Mouse (Mus musculus) C2C12 (cell line): ENCODE measurements at regions not wholly inside any gene's neighbourhood (a gene's known extent, or its start where the extent isn't known, plus 50 kb on each side); places are given as distances from the start of the nearest gene placed in this dataset.

ENCODE experiments used
- H3K27me3 ChIP-seq: one replicate; pipeline ENCODE4 v1.6.1; 2011; ENCODE audit not compliant: control insufficient read depth, insufficient read depth, insufficient read length
- H3K36me3 ChIP-seq: one replicate; pipeline ENCODE4 v1.6.1; 2011; ENCODE audit not compliant: control insufficient read depth, insufficient read depth
- H3K4me3 ChIP-seq: one replicate; pipeline ENCODE4 v1.5.1; 2011; ENCODE audit warnings: mild to moderate bottlenecking, control low read depth; ENCODE audit not compliant: poor library complexity, insufficient read depth, severe bottlenecking
- H3K79me2 ChIP-seq: one replicate; pipeline ENCODE4 v1.6.1; 2011; ENCODE audit not compliant: control insufficient read depth, insufficient read depth
- H3K79me3 ChIP-seq: one replicate; pipeline ENCODE4 v1.6.1; 2011; ENCODE audit warnings: low read depth, control low read depth
- H3ac ChIP-seq: one replicate; pipeline ENCODE3; 2011; ENCODE audit warnings: low read depth; ENCODE audit not compliant: control insufficient read depth, insufficient read length
- CEBPB ChIP-seq: IDR thresholded peaks from one replicate; pipeline ENCODE4 v1.6.1; 2011; ENCODE audit warnings: low read depth, mild to moderate bottlenecking, control low read depth, moderate library complexity
- CTCF ChIP-seq: IDR thresholded peaks from one replicate; pipeline ENCODE4 v1.5.1; 2011; ENCODE audit not compliant: control insufficient read depth, insufficient read depth, insufficient read length
- FOSL1 ChIP-seq: IDR thresholded peaks from one replicate; pipeline ENCODE4 v1.8.0; 2011; ENCODE audit warnings: mild to moderate bottlenecking, low read length; ENCODE audit not compliant: poor library complexity, insufficient read depth, severe bottlenecking
- MAX ChIP-seq: IDR thresholded peaks from one replicate; pipeline ENCODE4 v1.6.1; 2011; ENCODE audit warnings: mild to moderate bottlenecking, control low read depth
- MYOD1 ChIP-seq: IDR thresholded peaks from one replicate; pipeline ENCODE4 v1.6.1; 2011; ENCODE audit warnings: low read depth; ENCODE audit not compliant: control insufficient read depth, insufficient read length
- MYOG ChIP-seq: IDR thresholded peaks from one replicate; pipeline ENCODE4 v1.6.1; 2011; ENCODE audit not compliant: control insufficient read depth, insufficient read length; ENCODE audit errors: extremely low read depth
- USF1 ChIP-seq: IDR thresholded peaks from one replicate; pipeline ENCODE4 v1.6.1; 2011; ENCODE audit warnings: low read depth, mild to moderate bottlenecking, control low read depth, moderate library complexity

DNA sequence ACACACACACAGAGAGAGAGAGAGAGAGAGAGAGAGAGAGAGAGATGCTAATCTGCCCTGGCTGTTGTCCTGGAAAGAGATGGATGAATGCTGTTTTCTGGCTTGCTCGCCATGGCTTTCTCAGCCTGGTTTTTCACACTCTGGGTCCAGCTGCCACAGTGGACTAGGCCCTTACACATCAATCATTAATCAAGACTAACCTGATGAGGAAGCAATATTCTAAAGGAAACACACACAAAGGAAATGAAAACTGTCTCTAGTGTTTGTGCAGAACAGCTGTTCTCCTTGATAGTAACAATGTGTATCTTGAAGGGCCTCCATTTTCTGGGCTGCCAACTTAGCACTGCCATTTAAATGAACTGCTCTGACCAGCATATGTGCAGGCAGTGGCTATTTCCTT, 248.9 kb upstream of the Gadl1 start:
- Histone ChIP-seq H3ac (no peak overlapping the region), H3K4me3 (no peak overlapping the region), H3K36me3 (no peaks in the 10 kb centered on the region), H3K27me3 (no peaks in the 10 kb centered on the region), H3K79me3 (no peaks in the 10 kb centered on the region), H3K79me2 (no peaks in the 10 kb centered on the region)
- TF ChIP-seq CEBPB = no peak
- no peak for TF ChIP-seq MAX

DNA sequence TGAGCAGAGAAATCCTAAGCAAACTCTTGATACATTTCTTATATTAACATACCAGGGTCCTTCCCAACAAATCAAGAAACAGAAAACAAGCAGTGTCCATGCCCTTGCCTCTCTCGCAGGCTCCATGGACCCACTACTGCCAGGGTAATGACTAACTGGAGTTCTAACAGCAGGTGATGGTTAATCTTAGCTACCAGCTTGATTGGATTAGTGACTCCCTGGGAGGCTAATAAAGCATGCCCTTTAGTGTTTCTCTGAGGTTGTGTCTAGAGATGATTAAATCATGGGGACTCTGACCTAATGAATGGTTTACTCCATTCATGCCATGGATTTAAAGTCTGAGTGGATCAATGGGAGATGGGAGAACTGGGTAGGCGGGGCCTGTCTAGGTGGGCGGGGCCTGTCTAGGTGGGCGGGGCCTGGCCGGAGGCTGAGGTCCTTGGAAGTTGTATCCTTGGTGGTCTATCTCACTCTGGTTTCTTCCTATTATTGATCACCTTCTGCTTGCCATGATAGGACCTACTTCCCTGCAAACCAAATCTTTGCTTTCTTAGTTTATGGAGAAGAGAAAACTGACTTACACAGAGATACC, 247.3 kb upstream of the Gadl1 start:
- Histone ChIP-seq H3ac (no peak overlapping the region), H3K4me3 (no peak overlapping the region), H3K36me3 (no peaks in the 10 kb centered on the region), H3K27me3 (no peaks in the 10 kb centered on the region), H3K79me2 (no peaks in the 10 kb centered on the region), H3K79me3 (no peaks in the 10 kb centered on the region)
- TF ChIP-seq CTCF = no peak
- no peak for TF ChIP-seq CEBPB
- no peak for TF ChIP-seq MAX
- TF ChIP-seq MYOG = no peak
- TF ChIP-seq USF1 = no peak
- no peak for TF ChIP-seq FOSL1
- TF ChIP-seq MYOD1 = no peak

- H3K27me3 ChIP-seq = no peaks in the 10 kb centered on the region
- H3K79me3 ChIP-seq = no peaks in the 10 kb centered on the region
- no peaks in the 10 kb centered on the region for H3K36me3 ChIP-seq
- H3ac ChIP-seq = no peak overlapping the region
- no peak for TF ChIP-seq CTCF
- TF ChIP-seq CEBPB = no peak
- no peak for TF ChIP-seq USF1
- TF ChIP-seq FOSL1 = no peak
- TF ChIP-seq MYOG = no peak
- H3K4me3 ChIP-seq = no peak overlapping the region
- H3K79me2 ChIP-seq = no peaks in the 10 kb centered on the region
Measured at GRCm38 (mm10) chr9:115665337-115666004, 243.8 kb upstream of the Gadl1 start.

DNA sequence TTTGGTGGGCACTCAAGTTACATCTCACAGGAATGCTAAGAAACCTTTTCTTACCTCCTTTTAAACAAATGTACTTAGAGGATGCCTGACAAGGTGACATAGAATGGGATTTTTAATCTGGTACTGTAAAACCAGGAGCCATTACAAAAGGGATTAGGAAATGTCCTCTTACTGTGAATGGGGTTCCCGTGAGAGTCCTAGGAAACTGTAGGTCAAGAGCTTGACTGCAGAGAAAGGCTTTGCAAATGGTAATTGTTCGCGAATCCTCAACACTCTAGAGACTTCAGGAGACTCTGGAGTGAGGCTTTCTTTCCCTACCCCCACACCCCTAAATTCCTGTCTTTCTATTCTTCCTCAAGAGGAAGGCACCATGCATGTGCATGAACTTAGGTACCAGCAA, 242.7 kb upstream of the Gadl1 start:
- Histone ChIP-seq H3K4me3 (no peak overlapping the region), H3K36me3 (no peaks in the 10 kb centered on the region), H3K79me2 (no peaks in the 10 kb centered on the region), H3ac (no peak overlapping the region), H3K27me3 (no peaks in the 10 kb centered on the region), H3K79me3 (no peaks in the 10 kb centered on the region)
- TF ChIP-seq FOSL1 (no peak), MYOD1 (no peak), MYOG (no peak), MAX (no peak), CTCF (no peak), CEBPB (no peak), USF1 (no peak)

- Histone ChIP-seq H3K79me3 (no peaks in the 10 kb centered on the region), H3K4me3 (no peak overlapping the region), H3ac (no peak overlapping the region), H3K27me3 (no peaks in the 10 kb centered on the region), H3K36me3 (no peaks in the 10 kb centered on the region), H3K79me2 (no peaks in the 10 kb centered on the region)
- TF ChIP-seq MYOG = no peak
- TF ChIP-seq USF1 = no peak
- no peak for TF ChIP-seq CTCF
- TF ChIP-seq CEBPB = no peak
- TF ChIP-seq MAX = no peak
- no peak for TF ChIP-seq MYOD1
- no peak for TF ChIP-seq FOSL1
Measured at GRCm38 (mm10) chr9:115680703-115681576, 228.3 kb upstream of the Gadl1 start.

DNA sequence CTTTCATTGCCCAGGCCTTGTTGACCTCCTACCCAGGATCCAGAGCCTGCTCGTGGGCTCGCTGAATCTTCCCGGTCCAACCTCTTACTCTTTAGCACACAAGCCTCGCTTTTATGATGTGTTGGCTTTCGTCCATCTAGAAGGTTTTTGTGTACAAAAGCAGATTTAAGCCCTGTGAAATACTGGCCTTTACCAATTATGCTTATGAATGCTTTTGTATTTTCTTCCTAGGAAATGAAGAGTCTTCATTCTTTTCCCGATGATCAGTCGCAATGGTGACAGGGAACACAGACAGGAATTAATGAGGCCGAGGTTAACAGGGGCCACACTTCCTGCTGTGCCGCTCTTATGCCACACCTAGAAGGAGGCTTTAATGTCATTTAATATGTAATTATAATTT, 227.4 kb upstream of the Gadl1 start:
- no peaks in the 10 kb centered on the region for H3K79me3 ChIP-seq
- H3K27me3 ChIP-seq = no peaks in the 10 kb centered on the region
- TF ChIP-seq FOSL1 = no peak
- no peak for TF ChIP-seq CEBPB
- TF ChIP-seq USF1 = no peak
- TF ChIP-seq MYOD1 = no peak
- no peaks in the 10 kb centered on the region for H3K79me2 ChIP-seq
- no peak overlapping the region for H3K4me3 ChIP-seq
- no peaks in the 10 kb centered on the region for H3K36me3 ChIP-seq
- no peak overlapping the region for H3ac ChIP-seq
